Mouse (Mus musculus) neural tube, embryonic 13.5 days (tissue): ENCODE data around the gene Gm5244. TPM values are rescaled to one million over a fixed set of nuclear protein-coding genes. Genes with fewer than 3 reads are reported as not detected.

Experiments used
- ATAC-seq: fragments of 200-750 bp; cut with Nextera tagmentation; 2 replicates; pipeline ENCODE4 v1.8.0; 2017; ENCODE audit warnings: low read depth, mild to moderate bottlenecking, moderate TSS enrichment, moderate library complexity
- H3K27ac ChIP-seq: fragments of 300-500 bp; sonication (generic); replicated peaks from 2 replicates; pipeline ENCODE4 v1.5.1; 2015; ENCODE audit warnings: moderate library complexity, mild to moderate bottlenecking, inconsistent platforms
- H3K27me3 ChIP-seq: fragments of 300-500 bp; sonication (generic); 2 replicates; pipeline ENCODE4 v1.6.1; 2015; ENCODE audit warnings: mild to moderate bottlenecking, inconsistent platforms
- H3K36me3 ChIP-seq: fragments of 300-500 bp; sonication (generic); 2 replicates; pipeline ENCODE4 v1.6.1; 2015; ENCODE audit warnings: mild to moderate bottlenecking, inconsistent platforms
- H3K4me1 ChIP-seq: fragments of 300-500 bp; sonication (generic); replicated peaks from 2 replicates; pipeline ENCODE4 v1.6.1; 2015; ENCODE audit warnings: inconsistent platforms
- H3K4me2 ChIP-seq: fragments of 300-500 bp; sonication (generic); 2 replicates; pipeline ENCODE4 v1.6.1; 2015; ENCODE audit warnings: inconsistent platforms, mild to moderate bottlenecking, moderate library complexity
- H3K4me3 ChIP-seq: fragments of 300-500 bp; sonication (generic); 2 replicates; pipeline ENCODE4 v1.5.1; 2015; ENCODE audit warnings: mild to moderate bottlenecking, inconsistent platforms
- H3K9ac ChIP-seq: fragments of 300-500 bp; sonication (generic); 2 replicates; pipeline ENCODE4 v1.6.1; 2015; ENCODE audit warnings: moderate library complexity, mild to moderate bottlenecking, inconsistent platforms
- H3K9me3 ChIP-seq: fragments of 300-500 bp; sonication (generic); 2 replicates; pipeline ENCODE4 v1.6.1; 2016; ENCODE audit warnings: inconsistent platforms
- WGBS: fragments of 180-500 bp; shearing (Covaris S2); methylation state at CpG from one replicate; pipeline ENCODE4 v1.1.7; 2015; 5-methylcytosine and 5-hydroxymethylcytosine counted together
- polyA plus RNA-seq: library from polyadenylated mRNA; unstranded; fragments of >200 nt; fragmentation: Nextera tagmentation; extraction: Ambion mirVana; gene quantifications from 2 replicates; pipeline ENCODE4 v1.2.1, GENCODE M21; 2015

The Gm5244 gene
- not detected in 2 replicates for polyA plus RNA-seq

DNA sequence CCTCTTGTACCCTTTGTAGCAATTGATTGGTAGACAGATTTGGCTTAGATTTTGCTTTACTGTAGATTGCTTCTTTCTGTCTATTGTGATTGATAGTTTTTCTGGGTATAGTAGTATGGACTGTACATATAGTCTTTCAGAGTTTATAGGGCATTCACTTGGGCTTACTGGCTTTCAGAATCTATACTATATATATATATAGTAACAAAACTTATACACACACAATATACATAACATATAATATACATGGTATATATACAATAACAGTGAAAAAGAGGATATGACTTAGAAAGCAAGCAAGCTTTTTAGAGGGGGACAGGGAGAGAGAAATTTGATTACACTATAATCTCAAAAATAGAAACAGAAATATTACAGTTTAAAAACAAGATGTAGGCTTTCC lies at the start of gene Gm5244:
Gene Gm5244, plus strand, starts transcription at position 301 of the 400 bp plus-strand sequence.
- Histone ChIP-seq H3K27ac (no peak within 1 kb of the TSS), H3K9me3 (no peaks in the 10 kb centered on the region), H3K27me3 (no peaks in the 10 kb centered on the region), H3K4me2 (no peak within 1 kb of the TSS), H3K9ac (no peak within 1 kb of the TSS), H3K4me3 (no peak within 1 kb of the TSS), H3K4me1 (no peaks in the 10 kb centered on the region), H3K36me3 (no peaks in the 10 kb centered on the region)
- ATAC-seq, result no peak

DNA sequence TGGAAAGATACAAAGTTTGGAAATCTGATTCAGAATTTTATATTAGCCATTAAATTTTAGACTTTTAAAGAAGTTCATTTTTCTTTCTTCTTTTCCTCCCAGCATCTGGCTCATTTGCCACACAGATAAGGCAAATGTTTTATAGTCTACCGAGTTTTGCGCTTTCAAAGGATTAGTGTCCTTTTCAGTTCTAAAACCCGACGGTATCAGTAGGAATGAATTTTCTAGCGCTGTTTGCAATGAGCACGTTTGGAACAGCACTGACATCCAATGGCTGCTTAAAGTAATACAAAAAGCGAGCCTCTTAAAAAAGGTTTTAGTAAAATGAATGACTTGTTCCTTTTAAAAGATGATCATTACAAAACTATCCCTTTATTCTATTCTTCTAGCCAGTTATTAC lies 49.4 kb upstream of the Gm5244 start:
- Histone ChIP-seq H3K9me3 (no peaks in the 10 kb centered on the region), H3K27me3 (no peaks in the 10 kb centered on the region), H3K27ac (peak overlapping the region; percentile 99), H3K4me1 (peaks cover 24% of the 10 kb centered on the region), H3K4me2 (peak overlapping the region; percentile 71), H3K9ac (peak overlapping the region; percentile 72), H3K4me3 (peak overlapping the region; percentile 95), H3K36me3 (no peaks in the 10 kb centered on the region)
- ATAC-seq, result no peak
- under 1% methylated on average over 7 of the region's 7 CpGs for WGBS

DNA sequence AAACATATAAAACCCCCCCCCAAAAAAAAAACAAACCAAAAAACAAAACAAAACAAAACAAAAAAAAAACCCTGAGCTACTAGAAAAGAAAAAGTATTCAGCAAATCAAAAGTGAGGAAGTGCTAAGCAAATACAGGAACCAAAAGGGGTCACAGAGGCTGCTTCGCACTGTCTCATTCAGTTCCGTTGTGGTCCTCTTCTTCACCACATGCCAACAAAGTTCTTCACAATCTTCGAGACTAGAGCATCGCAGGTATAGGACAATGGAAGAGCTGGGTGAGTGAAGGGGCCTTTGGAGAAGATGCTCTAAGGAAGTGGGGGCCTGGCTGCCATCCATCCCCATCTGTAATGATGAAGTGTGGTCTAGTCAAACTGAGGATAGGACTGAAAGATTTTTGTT lies 48.1 kb upstream of the Gm5244 start:
- H3K4me2 ChIP-seq, result no peak overlapping the region
- WGBS, result 77% methylated on average over 4 of the region's 4 CpGs
- no peaks in the 10 kb centered on the region for H3K36me3 ChIP-seq
- H3K4me1 ChIP-seq, result peaks cover 15% of the 10 kb centered on the region
- no peaks in the 10 kb centered on the region for H3K9me3 ChIP-seq
- H3K4me3 ChIP-seq, result no peak overlapping the region
- H3K27ac ChIP-seq, result no peak overlapping the region
- no peak for ATAC-seq
- no peaks in the 10 kb centered on the region for H3K27me3 ChIP-seq
- no peak overlapping the region for H3K9ac ChIP-seq

DNA sequence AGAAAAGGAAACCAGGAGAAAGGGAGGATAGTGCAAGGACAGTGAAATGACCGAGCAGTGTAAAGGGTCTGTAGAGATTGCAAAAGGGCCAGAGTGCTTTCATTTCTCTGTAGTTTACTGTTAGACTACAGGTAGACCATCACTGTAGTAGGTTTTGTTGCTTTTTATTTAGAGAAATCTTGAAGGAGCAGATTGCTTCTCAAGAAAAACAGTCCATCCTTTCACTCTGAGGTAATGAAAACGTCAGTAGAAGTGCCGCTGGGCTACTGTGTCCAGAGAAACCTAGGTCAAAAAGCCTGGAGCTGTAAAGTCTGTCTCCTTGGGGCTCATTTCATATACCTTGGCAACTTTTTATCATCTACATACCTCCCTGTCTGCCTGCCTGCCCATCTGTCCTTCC lies 47.4 kb upstream of the Gm5244 start:
- Histone ChIP-seq H3K4me1 (peaks cover 10% of the 10 kb centered on the region; the same call in 1 of the 2 replicates), H3K36me3 (no peaks in the 10 kb centered on the region), H3K4me3 (no peak overlapping the region), H3K9me3 (no peaks in the 10 kb centered on the region), H3K4me2 (no peak overlapping the region), H3K9ac (no peak overlapping the region), H3K27ac (no peak overlapping the region), H3K27me3 (no peaks in the 10 kb centered on the region)
- no peak for ATAC-seq
- 91% methylated on average over 3 of the region's 3 CpGs for WGBS

DNA sequence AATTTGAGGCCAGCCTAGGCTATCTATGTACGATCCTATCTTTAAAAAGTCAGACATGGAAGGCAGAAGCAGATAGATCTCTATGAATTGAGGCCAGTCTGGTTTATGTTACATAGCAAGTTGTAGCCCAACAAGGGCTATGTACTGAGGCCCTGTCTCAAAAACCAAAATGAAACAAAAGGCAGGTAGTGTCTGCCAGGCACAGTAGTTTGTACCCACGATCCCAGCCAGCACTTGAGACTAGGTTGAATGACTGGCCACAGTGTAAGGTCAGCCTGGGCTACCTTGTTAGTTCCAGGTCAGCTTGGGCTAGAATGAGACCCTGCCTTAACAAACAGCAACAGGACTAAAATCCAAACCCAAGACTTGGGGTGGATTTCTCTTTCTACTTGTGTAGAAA lies 45.9 kb upstream of the Gm5244 start:
- 75% methylated on average over 2 of the region's 2 CpGs for WGBS

DNA sequence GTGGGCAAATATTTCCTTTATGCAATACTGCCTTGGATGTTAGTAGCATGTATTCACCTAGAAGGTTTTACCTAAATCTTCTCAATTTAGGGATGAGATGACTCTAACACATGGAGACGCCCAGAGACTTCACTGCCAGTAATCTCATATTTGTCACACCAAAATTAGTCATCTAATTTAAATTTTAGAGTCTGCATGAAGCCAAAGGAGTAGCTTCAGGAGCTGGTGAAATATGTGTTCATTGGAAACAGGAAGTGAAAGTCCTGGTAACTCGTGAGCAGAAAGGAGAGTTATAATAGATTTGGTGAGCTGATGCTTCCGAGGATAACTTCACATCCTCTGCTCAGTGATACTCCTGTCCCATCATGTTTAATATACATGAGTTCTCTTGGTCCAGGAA lies 45.4 kb upstream of the Gm5244 start:
- no peaks in the 10 kb centered on the region for H3K9me3 ChIP-seq
- no peak overlapping the region for H3K4me3 ChIP-seq
- no peak for ATAC-seq
- H3K9ac ChIP-seq, result no peak overlapping the region
- 79% methylated on average over 3 of the region's 3 CpGs for WGBS
- no peak overlapping the region for H3K4me2 ChIP-seq
- no peaks in the 10 kb centered on the region for H3K36me3 ChIP-seq
- H3K27me3 ChIP-seq, result no peaks in the 10 kb centered on the region
- peaks cover 10% of the 10 kb centered on the region; the same call in 1 of the 2 replicates for H3K4me1 ChIP-seq
- H3K27ac ChIP-seq, result no peak overlapping the region

More for the DNA sequence above, 45.9 kb upstream of the Gm5244 start:
- H3K4me3 ChIP-seq, result no peak overlapping the region
- H3K9ac ChIP-seq, result no peak overlapping the region
- H3K9me3 ChIP-seq, result no peaks in the 10 kb centered on the region
- no peaks in the 10 kb centered on the region for H3K36me3 ChIP-seq
- no peak overlapping the region for H3K4me2 ChIP-seq
- ATAC-seq, result no peak
- peaks cover 10% of the 10 kb centered on the region; the same call in 1 of the 2 replicates for H3K4me1 ChIP-seq
- H3K27me3 ChIP-seq, result no peaks in the 10 kb centered on the region
- no peak overlapping the region for H3K27ac ChIP-seq

DNA sequence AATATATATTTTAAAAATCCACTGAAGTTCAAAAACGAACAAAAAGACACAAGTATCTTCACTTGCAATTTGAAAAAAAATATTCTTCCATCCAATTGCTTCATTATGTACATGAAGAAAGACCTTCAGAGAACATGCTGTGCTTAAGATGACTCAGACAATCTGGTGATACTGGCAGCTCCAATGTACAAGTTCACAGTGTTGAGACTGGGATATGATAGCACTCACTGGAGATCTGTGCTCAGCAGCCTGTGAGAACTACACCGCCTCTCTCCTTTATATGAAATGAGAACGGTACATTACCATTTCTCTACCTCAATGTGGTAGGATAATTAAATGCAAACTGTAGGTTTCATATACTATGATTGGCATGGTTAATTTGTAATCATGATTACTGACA lies 43.7 kb upstream of the Gm5244 start:
- Histone ChIP-seq H3K36me3 (no peaks in the 10 kb centered on the region), H3K4me2 (no peak overlapping the region), H3K4me1 (no peaks in the 10 kb centered on the region), H3K4me3 (no peak overlapping the region), H3K9me3 (no peaks in the 10 kb centered on the region), H3K9ac (no peak overlapping the region), H3K27ac (no peak overlapping the region), H3K27me3 (no peaks in the 10 kb centered on the region)
- 79% methylated on average over 3 of the region's 3 CpGs for WGBS
- ATAC-seq, result no peak

DNA sequence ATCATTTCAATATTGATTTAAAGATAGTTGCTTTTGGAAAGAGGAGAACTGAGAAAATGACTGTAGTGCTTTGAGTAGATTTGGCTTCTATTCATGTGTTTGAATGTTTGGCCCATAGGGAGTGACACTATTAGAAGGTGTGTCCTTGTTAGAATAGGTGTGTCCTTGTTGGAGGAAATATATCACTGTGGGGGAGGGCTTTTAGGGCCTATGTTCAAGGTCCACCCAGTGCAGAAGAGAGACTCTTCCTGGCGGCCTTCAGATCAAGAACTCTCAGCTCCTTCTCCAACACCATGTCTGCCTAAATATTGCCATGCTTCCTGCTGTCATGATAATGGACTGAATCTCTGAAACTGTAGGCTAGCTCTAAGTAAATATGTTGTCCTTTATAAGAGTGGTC lies 42.2 kb upstream of the Gm5244 start:
- 94% methylated on average over 1 of the region's 1 CpGs for WGBS
- H3K4me1 ChIP-seq, result no peaks in the 10 kb centered on the region
- ATAC-seq, result no peak
- no peaks in the 10 kb centered on the region for H3K9me3 ChIP-seq
- no peak overlapping the region for H3K27ac ChIP-seq
- H3K4me2 ChIP-seq, result no peak overlapping the region
- H3K36me3 ChIP-seq, result no peaks in the 10 kb centered on the region
- no peak overlapping the region for H3K9ac ChIP-seq
- no peaks in the 10 kb centered on the region for H3K27me3 ChIP-seq
- no peak overlapping the region for H3K4me3 ChIP-seq

DNA sequence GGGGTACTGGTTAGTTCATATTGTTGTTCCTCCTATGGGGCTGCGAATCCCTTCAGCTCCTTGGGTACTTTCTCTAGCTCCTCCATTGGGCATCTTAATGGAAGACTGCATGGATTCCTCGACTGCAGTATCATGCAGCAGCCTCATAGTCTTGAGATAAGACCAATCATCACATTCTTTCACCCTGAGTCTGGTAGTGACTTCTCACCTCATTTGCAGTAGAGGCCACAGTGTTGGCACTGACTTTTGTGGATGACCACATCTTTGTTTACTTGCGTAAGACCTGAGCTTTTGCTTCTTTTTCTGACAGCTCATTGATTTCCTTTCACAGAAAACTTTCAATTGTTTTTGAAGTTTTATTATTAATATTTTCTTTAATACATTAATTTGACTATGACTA lies 40.8 kb upstream of the Gm5244 start:
- H3K9ac ChIP-seq, result no peak overlapping the region
- 85% methylated on average over 3 of the region's 3 CpGs for WGBS
- no peaks in the 10 kb centered on the region for H3K9me3 ChIP-seq

DNA sequence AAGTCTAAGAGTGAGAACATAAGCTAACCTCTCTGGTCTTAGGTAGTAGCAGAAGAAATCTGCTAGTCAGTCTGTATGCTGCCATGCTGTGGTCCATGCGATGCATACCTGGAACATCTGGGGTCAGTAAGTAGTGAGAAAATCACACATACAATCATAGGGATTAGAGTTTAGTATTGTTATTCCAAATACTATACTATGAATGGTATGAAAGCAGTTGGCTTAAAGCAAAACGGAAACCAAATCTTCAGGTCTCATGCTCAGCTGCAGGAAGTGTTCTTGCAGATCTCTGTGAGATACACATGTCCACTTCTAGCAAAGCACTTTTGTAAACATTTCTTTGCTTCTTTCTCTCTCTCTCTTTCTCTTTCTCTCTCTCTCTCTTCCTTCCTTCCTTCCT lies 40.3 kb upstream of the Gm5244 start:
- Histone ChIP-seq H3K9me3 (no peaks in the 10 kb centered on the region), H3K4me1 (no peaks in the 10 kb centered on the region), H3K36me3 (no peaks in the 10 kb centered on the region), H3K27me3 (no peaks in the 10 kb centered on the region), H3K27ac (no peak overlapping the region), H3K4me3 (no peak overlapping the region), H3K9ac (no peak overlapping the region), H3K4me2 (no peak overlapping the region)
- no peak for ATAC-seq
- 79% methylated on average over 2 of the region's 2 CpGs for WGBS

More for the DNA sequence above, 40.8 kb upstream of the Gm5244 start:
- Histone ChIP-seq H3K27ac (no peak overlapping the region), H3K36me3 (no peaks in the 10 kb centered on the region), H3K4me3 (no peak overlapping the region), H3K4me2 (no peak overlapping the region), H3K4me1 (no peaks in the 10 kb centered on the region), H3K27me3 (no peaks in the 10 kb centered on the region)
- no peak for ATAC-seq

DNA sequence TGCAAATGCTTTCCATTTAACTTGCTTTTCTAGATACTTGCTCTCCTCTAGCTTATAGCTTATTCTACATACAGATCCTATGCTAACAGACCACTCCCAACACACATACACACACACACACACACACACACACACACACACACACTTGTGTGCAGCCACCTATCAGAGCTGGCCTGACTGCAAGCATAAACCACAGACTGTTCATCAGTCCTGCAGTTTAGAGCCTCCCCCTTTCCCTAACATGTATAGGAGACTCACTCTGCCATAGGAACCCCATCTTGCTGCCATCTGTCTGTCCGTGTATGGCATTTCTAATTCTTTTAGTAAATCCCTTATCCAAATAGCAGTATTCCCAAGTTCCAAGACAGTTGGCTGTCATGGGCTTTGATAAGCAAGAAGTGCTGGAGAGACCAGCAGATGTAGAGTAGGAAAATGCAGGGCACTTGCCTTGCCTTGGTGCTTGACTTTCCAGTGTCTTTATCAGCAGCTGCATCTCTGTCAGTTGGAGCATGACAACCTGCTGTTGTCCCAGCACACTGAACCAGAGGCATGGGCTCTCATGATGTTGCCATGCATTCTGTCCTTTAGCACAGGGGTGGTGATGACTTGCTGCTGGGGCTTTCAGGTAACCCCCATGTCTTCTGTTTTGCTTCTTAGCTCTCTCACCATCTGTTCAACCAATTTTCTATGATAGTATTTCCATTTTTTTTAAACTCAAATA lies 33.7 kb upstream of the Gm5244 start:
- no peak for ATAC-seq
- WGBS, result 86% methylated on average over 1 of the region's 1 CpGs
- Histone ChIP-seq H3K27me3 (no peaks in the 10 kb centered on the region), H3K4me3 (no peak overlapping the region), H3K4me2 (no peak overlapping the region), H3K4me1 (no peaks in the 10 kb centered on the region), H3K36me3 (no peaks in the 10 kb centered on the region), H3K27ac (no peak overlapping the region), H3K9ac (no peak overlapping the region), H3K9me3 (no peaks in the 10 kb centered on the region)

DNA sequence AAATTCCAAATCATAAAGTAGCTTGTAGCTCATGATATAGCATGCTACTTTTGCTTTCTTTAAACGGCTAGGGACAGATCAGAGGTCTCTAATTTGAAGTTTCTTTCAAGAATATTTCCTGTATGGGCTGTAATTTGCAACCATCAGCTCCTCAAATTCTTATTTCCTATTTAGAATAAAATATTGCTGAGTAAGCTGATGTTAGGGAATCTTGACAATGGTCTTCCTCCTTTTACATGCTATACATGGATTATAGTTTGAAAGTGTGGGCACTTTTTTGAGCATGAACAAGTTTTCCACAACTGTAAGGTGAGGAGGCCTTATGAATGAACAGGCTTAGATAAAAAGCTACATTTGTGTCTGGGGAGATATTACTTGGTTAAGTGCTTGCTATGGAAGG lies 32.6 kb upstream of the Gm5244 start:
- no peak overlapping the region for H3K4me2 ChIP-seq
- 88% methylated on average over 1 of the region's 1 CpGs for WGBS
- no peak overlapping the region for H3K4me3 ChIP-seq
- no peaks in the 10 kb centered on the region for H3K9me3 ChIP-seq
- no peaks in the 10 kb centered on the region for H3K36me3 ChIP-seq
- no peak overlapping the region for H3K9ac ChIP-seq
- H3K27ac ChIP-seq, result no peak overlapping the region
- H3K4me1 ChIP-seq, result no peaks in the 10 kb centered on the region
- ATAC-seq, result no peak
- no peaks in the 10 kb centered on the region for H3K27me3 ChIP-seq

DNA sequence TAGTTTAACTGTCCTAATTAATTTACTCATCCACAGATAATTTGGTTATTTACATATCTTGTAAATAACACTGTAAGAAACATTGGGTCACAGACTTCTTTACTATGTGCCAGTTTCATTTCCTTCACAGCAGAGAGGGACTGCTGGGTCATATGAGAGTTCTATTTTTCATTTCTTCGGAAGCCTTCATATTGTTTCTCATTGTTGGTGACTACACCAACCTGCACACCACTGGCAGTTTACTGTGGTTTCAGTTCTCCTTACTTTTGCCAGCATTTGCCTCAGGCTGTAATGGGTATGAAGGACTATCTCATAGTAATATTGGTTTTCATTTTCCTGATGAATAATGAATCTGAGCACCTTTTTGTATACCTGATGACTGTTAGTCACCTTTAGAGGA lies 28.0 kb upstream of the Gm5244 start:
- no peak overlapping the region for H3K4me2 ChIP-seq
- ATAC-seq, result no peak
- H3K27ac ChIP-seq, result no peak overlapping the region
- no peaks in the 10 kb centered on the region for H3K36me3 ChIP-seq
- H3K4me1 ChIP-seq, result no peaks in the 10 kb centered on the region
- no peak overlapping the region for H3K4me3 ChIP-seq
- H3K9ac ChIP-seq, result no peak overlapping the region
- WGBS, result 91% methylated on average over 1 of the region's 1 CpGs
- no peaks in the 10 kb centered on the region for H3K9me3 ChIP-seq
- H3K27me3 ChIP-seq, result no peaks in the 10 kb centered on the region
